Mouse (Mus musculus) heart, adult 2 months (tissue): ENCODE data around the gene Cela1. TPM values are rescaled to one million over a fixed set of nuclear protein-coding genes. Genes with fewer than 3 reads are reported as not detected.

ENCODE experiments used
- DNase-seq, 2 experiments: peaks; one replicate each; pipeline ENCODE4 v3.0.0; 2021
- H3K27ac ChIP-seq: fragments of 200-600 bp; 2 replicates; pipeline ENCODE4 v1.8.1; 2022
- H3K27me3 ChIP-seq: fragments of 200-500 bp; 2 replicates; pipeline ENCODE4 v1.6.1; 2012; ENCODE audit warnings: mild to moderate bottlenecking, low read length, inconsistent platforms, mixed read lengths; ENCODE audit not compliant: control insufficient read depth, insufficient read depth
- H3K36me3 ChIP-seq: fragments of 200-500 bp; 2 replicates; pipeline ENCODE4 v1.6.1; 2012; ENCODE audit warnings: low read length, inconsistent platforms; ENCODE audit not compliant: control insufficient read depth, insufficient read depth
- H3K4me1 ChIP-seq: fragments of 200-500 bp; 2 replicates; pipeline ENCODE4 v1.6.1; 2011; ENCODE audit warnings: low read length; ENCODE audit not compliant: control insufficient read depth, insufficient read depth
- H3K4me3 ChIP-seq: fragments of 200-600 bp; 2 replicates; pipeline ENCODE4 v1.8.1; 2022
- H3K79me2 ChIP-seq: fragments of 200-500 bp; replicated peaks from 2 replicates; pipeline ENCODE4 v1.6.1; 2012; ENCODE audit warnings: mild to moderate bottlenecking, inconsistent platforms, low read length, moderate library complexity, mixed read lengths; ENCODE audit not compliant: control insufficient read depth, insufficient read depth
- H3K9ac ChIP-seq: fragments of 200-500 bp; 2 replicates; pipeline ENCODE4 v1.6.1; 2012; ENCODE audit warnings: low read depth, mild to moderate bottlenecking, control low read depth, inconsistent platforms, low read length, mixed read lengths
- CTCF ChIP-seq: fragments of 200-600 bp; IDR thresholded peaks from 2 replicates; pipeline ENCODE4 v1.8.1; 2022; ENCODE audit warnings: antibody characterized with exemption, mild to moderate bottlenecking, moderate library complexity
- EP300 ChIP-seq: fragments of 200-500 bp; IDR thresholded peaks from 2 replicates; pipeline ENCODE4 v1.6.1; 2011; ENCODE audit warnings: low read depth, low read length, control low read depth; ENCODE audit not compliant: insufficient read depth
- POLR2A ChIP-seq: fragments of 200-500 bp; IDR thresholded peaks from 2 replicates; pipeline ENCODE4 v1.6.1; 2011; ENCODE audit warnings: mild to moderate bottlenecking, low read depth, low read length, control low read depth; ENCODE audit not compliant: insufficient read depth
- WGBS: fragments of 180-500 bp; shearing (Covaris S2); methylation state at CpG from one replicate; pipeline ENCODE4 v1.1.7; 2018; 5-methylcytosine and 5-hydroxymethylcytosine counted together
- intact Hi-C: fragments of 180-260 bp; cut with DNase I; formaldehyde crosslinking; loops from one replicate; pipeline ENCODE4 v1.15.1; 2025
- long read RNA-seq: library from polyadenylated mRNA; stranded (forward); transcript quantifications from one replicate; pipeline ENCODE4 v2.0.0, GENCODE M21; 2021
- polyA plus RNA-seq: library from polyadenylated mRNA; depleted of rRNA; stranded (reverse); fragments of >200 nt; gene quantifications from 2 replicates; pipeline ENCODE4 v1.2.3, GENCODE M21; 2012; rRNA removed
- total RNA-seq, 2 experiments: library from RNA; stranded (reverse); gene quantifications; 2 replicates each; pipeline ENCODE4 v1.2.3; 2021

Cela1 gene
- total RNA-seq (1 to 10 TPM in 1 of 2 experiments, under 1 TPM in 1; 0.78 to 1.0 TPM), polyA plus RNA-seq (1.3 and 1.7 TPM in 2 replicates)
- long read RNA-seq, partial matches to known transcripts: 1 of 2 reads
- long read RNA-seq, other reads (novel, unspliced or antisense): 0 of 2 reads

DNA sequence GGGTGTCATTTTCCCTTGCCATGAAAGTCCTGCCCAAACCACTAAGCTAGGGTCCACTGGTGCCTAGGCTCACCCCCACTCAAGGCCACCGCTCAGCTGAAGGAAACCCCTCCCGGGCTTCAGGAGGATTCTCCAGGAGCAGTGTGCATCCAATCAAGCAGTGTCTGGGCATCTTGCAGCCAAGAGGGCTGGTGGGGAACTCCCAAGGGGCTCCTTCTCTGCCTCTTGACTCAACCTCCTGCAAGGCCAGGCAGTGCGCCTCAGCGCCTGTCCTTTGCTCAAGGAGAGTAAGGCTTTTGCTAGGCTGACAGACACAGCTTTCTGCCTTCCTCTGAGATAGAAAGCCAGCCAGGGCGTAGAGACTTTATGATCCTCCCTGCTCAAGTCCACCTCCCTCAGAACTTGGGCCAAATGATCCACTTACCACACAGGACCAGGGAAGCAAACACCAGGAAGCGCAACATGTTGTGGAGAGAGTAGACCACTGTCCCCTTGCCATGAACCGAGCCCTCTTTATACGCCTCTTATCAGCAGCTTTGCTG lies at the start of gene Cela1:
Gene Cela1, minus strand, starts transcription at position 492 of the 542 bp plus-strand sequence.
- no peaks in the 10 kb centered on the region for H3K79me2 ChIP-seq
- 60% methylated on average over 8 of the region's 8 CpGs for WGBS
- no peaks in the 10 kb centered on the region for H3K27me3 ChIP-seq
- H3K36me3 ChIP-seq: no peaks in the 10 kb centered on the region
- TF ChIP-seq CTCF (no peak), POLR2A (no peak), EP300 (no peak)
- no peak within 1 kb of the TSS for H3K27ac ChIP-seq
- no peak within 1 kb of the TSS for H3K9ac ChIP-seq
- no peaks in the 10 kb centered on the region; the same call in 1 of the 2 replicates for H3K4me1 ChIP-seq
- DNase-seq: no peak
- intact Hi-C loops: no loop called here
- H3K4me3 ChIP-seq: no peak within 1 kb of the TSS

DNA sequence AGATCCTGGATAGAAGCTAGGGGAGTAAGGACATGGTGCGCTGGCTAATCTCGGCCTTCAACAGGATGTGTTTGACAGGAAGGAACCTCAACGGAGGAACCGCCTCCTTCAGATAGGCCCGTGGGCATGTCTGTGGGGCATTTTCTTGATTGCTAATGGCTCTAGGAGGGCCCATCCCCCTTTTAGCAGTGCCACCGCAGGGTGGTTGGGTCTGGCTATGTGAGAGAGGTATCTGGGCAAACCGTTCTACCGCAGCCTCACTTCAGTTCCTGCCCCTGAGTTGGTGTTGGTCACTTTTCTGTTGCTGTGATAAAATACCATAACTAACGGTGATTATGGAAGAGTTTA lies 48.2 kb upstream of the Cela1 start:
- intact Hi-C loops: no loop called here
- DNase-seq: no peak
- H3K27ac ChIP-seq: no peak overlapping the region
- H3K36me3 ChIP-seq: no peaks in the 10 kb centered on the region
- H3K4me3 ChIP-seq: no peak overlapping the region
- no peaks in the 10 kb centered on the region for H3K79me2 ChIP-seq
- no peaks in the 10 kb centered on the region for H3K4me1 ChIP-seq
- no peaks in the 10 kb centered on the region for H3K27me3 ChIP-seq
- TF ChIP-seq POLR2A: no peak
- no peak for TF ChIP-seq EP300
- no peak for TF ChIP-seq CTCF
- 52% methylated on average over 9 of the region's 9 CpGs for WGBS
- no peak overlapping the region for H3K9ac ChIP-seq

DNA sequence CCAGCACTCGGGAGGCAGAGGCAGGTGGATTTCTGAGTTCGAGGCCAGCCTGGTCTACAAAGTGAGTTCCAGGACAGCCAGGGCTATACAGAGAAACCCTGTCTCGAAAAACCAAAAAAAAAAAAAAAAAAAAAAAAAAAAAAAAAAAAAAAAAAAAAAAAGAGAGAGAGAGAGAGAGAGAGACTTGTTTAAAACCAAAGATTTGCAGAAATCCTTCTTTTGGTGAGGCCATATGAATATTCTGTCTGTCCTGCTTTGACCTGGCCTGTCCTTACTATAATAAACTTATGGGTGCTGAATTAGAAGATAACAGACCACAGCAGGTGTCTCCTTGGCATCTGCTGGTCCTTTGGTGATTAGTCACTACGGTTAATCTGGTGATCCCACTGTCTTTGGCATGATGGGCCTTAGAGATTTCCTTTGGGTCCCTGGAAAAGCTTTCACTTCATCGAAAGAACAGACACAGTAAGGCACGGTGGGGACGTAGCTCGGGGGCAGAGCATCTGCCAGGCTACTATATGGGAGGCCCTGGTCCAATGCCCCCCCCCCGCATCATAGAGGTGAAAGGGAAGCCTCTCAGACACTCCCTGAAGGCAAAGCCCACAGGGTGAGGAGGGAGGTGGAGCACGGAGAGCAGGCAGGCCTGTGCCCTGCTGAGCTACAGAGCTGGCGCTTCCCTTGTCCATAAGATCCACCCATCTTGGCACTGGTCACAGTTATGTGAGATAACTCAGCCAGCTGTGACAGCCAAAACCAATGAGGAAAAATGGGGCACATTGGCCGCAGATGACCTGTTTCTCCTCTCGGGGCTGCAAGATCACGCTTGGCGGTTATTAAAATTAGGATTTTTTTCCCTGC lies 47.6 kb upstream of the Cela1 start:
- Histone ChIP-seq H3K4me3 (no peak overlapping the region), H3K79me2 (no peaks in the 10 kb centered on the region), H3K27me3 (no peaks in the 10 kb centered on the region), H3K4me1 (no peaks in the 10 kb centered on the region), H3K9ac (no peak overlapping the region), H3K27ac (no peak overlapping the region), H3K36me3 (no peaks in the 10 kb centered on the region)
- 68% methylated on average over 14 of the region's 15 CpGs for WGBS
- TF ChIP-seq CTCF (no peak), EP300 (no peak), POLR2A (no peak)
- DNase-seq: peak in 1 of 2 experiments; percentile 21
- intact Hi-C loops: no loop called here

DNA sequence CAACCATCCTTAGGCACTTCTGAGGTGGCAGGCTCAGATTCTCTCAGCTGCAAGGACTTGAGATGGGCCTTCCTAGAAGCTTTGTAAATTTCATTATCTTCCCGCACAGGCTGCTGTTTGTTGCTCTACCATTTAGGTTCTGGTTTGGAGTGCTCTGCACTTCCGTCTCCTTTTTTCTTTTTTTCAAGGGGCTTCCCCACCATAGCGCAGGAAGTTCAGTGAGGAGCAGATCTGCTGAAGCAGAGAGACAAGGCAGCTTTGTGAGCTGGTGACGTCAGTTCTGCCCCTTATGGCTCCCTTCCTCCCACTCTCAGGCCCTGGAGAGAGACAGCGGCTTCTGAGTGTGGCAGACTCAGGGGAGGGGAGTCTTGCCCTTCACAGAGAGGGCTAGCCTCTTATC lies 44.9 kb upstream of the Cela1 start:
- Histone ChIP-seq H3K4me1 (0 out of 2 replicates have a peak, but pooled peaks cover 2% of the 10 kb centered on the region), H3K4me3 (no peak overlapping the region), H3K36me3 (no peaks in the 10 kb centered on the region), H3K79me2 (no peaks in the 10 kb centered on the region), H3K27me3 (peaks cover 9% of the 10 kb centered on the region), H3K27ac (no peak overlapping the region), H3K9ac (no peak overlapping the region)
- peak in 1 of 2 experiments; percentile 49 for DNase-seq
- TF ChIP-seq CTCF: no peak
- no peak for TF ChIP-seq EP300
- no peak for TF ChIP-seq POLR2A
- 27% methylated on average over 5 of the region's 5 CpGs for whole genome bisulfite sequencing
- intact Hi-C loops: no loop called here

DNA sequence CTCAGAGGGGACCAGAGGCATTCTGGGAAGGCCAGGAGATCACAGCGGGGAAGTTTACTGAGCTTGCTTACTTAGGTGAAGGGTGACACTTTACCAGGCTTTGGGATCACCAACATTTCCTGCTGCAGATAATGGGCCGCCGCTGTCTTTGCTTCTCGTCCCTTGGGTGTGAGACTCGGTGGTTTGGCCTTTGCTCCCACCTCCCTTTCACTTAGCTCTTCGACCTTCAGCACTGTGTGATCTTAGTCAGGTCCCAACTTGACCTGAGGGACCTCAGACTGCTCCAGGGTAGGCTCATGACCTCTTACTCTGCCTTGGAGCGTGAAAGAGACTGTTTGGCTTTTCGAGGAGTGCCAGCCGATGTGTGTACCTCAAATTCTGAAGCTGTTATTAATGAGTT lies 43.4 kb upstream of the Cela1 start:
- no peak overlapping the region for H3K4me3 ChIP-seq
- H3K4me1 ChIP-seq: 0 out of 2 replicates have a peak, but pooled peaks cover 2% of the 10 kb centered on the region
- TF ChIP-seq CTCF: no peak
- no peak for TF ChIP-seq EP300
- no peak for TF ChIP-seq POLR2A
- DNase-seq: no peak
- no peak overlapping the region for H3K27ac ChIP-seq
- H3K27me3 ChIP-seq: peaks cover 10% of the 10 kb centered on the region
- H3K9ac ChIP-seq: no peak overlapping the region
- H3K36me3 ChIP-seq: no peaks in the 10 kb centered on the region
- intact Hi-C loops: no loop called here
- no peaks in the 10 kb centered on the region for H3K79me2 ChIP-seq
- 65% methylated on average over 9 of the region's 9 CpGs for WGBS
